Mouse (Mus musculus): ENCODE results near the gene Tead1. TPM values are rescaled to one million over a fixed set of nuclear protein-coding genes. Genes with fewer than 3 reads are reported as not detected.

Gene Tead1
- polyA plus RNA-seq, 1 experiment from 2014 or later: 7.4 TPM

- Histone ChIP-seq H3K4me3 (ENCODE audit: low read depth, low read length) (no peak overlapping the region), H3K36me3 (ENCODE audit: control insufficient read depth, insufficient read depth, low read length) (peaks cover 15% of the 10 kb centered on the region; the same call in 1 of the 2 replicates), H3K27ac (ENCODE audit: low read depth, low read length) (no peak overlapping the region), H3K9me3 (ENCODE audit: control insufficient read depth, low read length) (no peaks in the 10 kb centered on the region), H3K27me3 (replicated peaks; ENCODE audit: control insufficient read depth, insufficient read depth, low read length) (peaks cover 4% of the 10 kb centered on the region; the same call in 1 of the 2 replicates), H3K4me2 (no peak overlapping the region), H3K4me1 (replicated peaks; ENCODE audit: control insufficient read depth, insufficient read depth, low read length) (no peaks in the 10 kb centered on the region), H3K9ac (ENCODE audit: low read depth, low read length) (no peak overlapping the region)
- WGBS: 87% methylated on average over 5 of the region's 5 CpGs
- DNase-seq (ENCODE audit: low spot score) (no peak), ATAC-seq (replicated peaks; ENCODE audit: low FRiP score) (no peak)
Observed at GRCm38 (mm10) chr7:112862086-112862485, 183.0 kb downstream of the Tead1 start.

GRCm38 (mm10) chr7:112864188-112864587 is 185.1 kb downstream of the Tead1 start:
- Histone ChIP-seq H3K9me3 (ENCODE audit: control insufficient read depth, low read length) (no peaks in the 10 kb centered on the region), H3K27ac (ENCODE audit: low read depth, low read length) (no peak overlapping the region), H3K4me2 (no peak overlapping the region), H3K4me3 (ENCODE audit: low read depth, low read length) (no peak overlapping the region), H3K4me1 (replicated peaks; ENCODE audit: control insufficient read depth, insufficient read depth, low read length) (no peaks in the 10 kb centered on the region), H3K36me3 (ENCODE audit: control insufficient read depth, insufficient read depth, low read length) (peaks cover 14% of the 10 kb centered on the region; the same call in 1 of the 2 replicates), H3K9ac (ENCODE audit: low read depth, low read length) (no peak overlapping the region), H3K27me3 (replicated peaks; ENCODE audit: control insufficient read depth, insufficient read depth, low read length) (peaks cover 4% of the 10 kb centered on the region; the same call in 1 of the 2 replicates)
- no peak for ATAC-seq (replicated peaks; ENCODE audit: low FRiP score)
- no peak for DNase-seq (ENCODE audit: low spot score)
- WGBS: 87% methylated on average over 8 of the region's 8 CpGs

GRCm38 (mm10) chr7:112865739-112866138 is 186.6 kb downstream of the Tead1 start:
- H3K36me3 ChIP-seq (ENCODE audit: control insufficient read depth, insufficient read depth, low read length): peaks cover 14% of the 10 kb centered on the region; the same call in 1 of the 2 replicates
- no peaks in the 10 kb centered on the region for H3K9me3 ChIP-seq (ENCODE audit: control insufficient read depth, low read length)
- no peak overlapping the region for H3K4me3 ChIP-seq (ENCODE audit: low read depth, low read length)
- no peak overlapping the region for H3K27ac ChIP-seq (ENCODE audit: low read depth, low read length)
- no peak overlapping the region for H3K9ac ChIP-seq (ENCODE audit: low read depth, low read length)
- 14% methylated on average over 2 of the region's 2 CpGs for WGBS
- DNase-seq (ENCODE audit: low spot score): no peak
- no peak overlapping the region for H3K4me2 ChIP-seq
- no peaks in the 10 kb centered on the region for H3K4me1 ChIP-seq (replicated peaks; ENCODE audit: control insufficient read depth, insufficient read depth, low read length)
- H3K27me3 ChIP-seq (replicated peaks; ENCODE audit: control insufficient read depth, insufficient read depth, low read length): peaks cover 4% of the 10 kb centered on the region; the same call in 1 of the 2 replicates
- no peak for ATAC-seq (replicated peaks; ENCODE audit: low FRiP score)

- DNase-seq (ENCODE audit: low spot score) (no peak), ATAC-seq (replicated peaks; ENCODE audit: low FRiP score) (no peak)
- H3K4me1 ChIP-seq (replicated peaks; ENCODE audit: control insufficient read depth, insufficient read depth, low read length): no peaks in the 10 kb centered on the region
- 44% methylated on average over 7 of the region's 8 CpGs for WGBS
- H3K4me2 ChIP-seq: no peak overlapping the region
- H3K9ac ChIP-seq (ENCODE audit: low read depth, low read length): no peak overlapping the region
- H3K9me3 ChIP-seq (ENCODE audit: control insufficient read depth, low read length): no peaks in the 10 kb centered on the region
- no peak overlapping the region for H3K27ac ChIP-seq (ENCODE audit: low read depth, low read length)
- no peaks in the 10 kb centered on the region for H3K36me3 ChIP-seq (ENCODE audit: control insufficient read depth, insufficient read depth, low read length)
- H3K4me3 ChIP-seq (ENCODE audit: low read depth, low read length): no peak overlapping the region
- H3K27me3 ChIP-seq (replicated peaks; ENCODE audit: control insufficient read depth, insufficient read depth, low read length): no peaks in the 10 kb centered on the region
Observed at GRCm38 (mm10) chr7:112868551-112869465, 189.7 kb downstream of the Tead1 start.

- 82% methylated on average over 7 of the region's 7 CpGs for WGBS
- H3K27ac ChIP-seq (ENCODE audit: low read depth, low read length): no peak overlapping the region
Observed at GRCm38 (mm10) chr7:112871752-112872151, 192.6 kb downstream of the Tead1 start.

GRCm38 (mm10) chr7:112872435-112873196 is 193.5 kb downstream of the Tead1 start:
- Histone ChIP-seq H3K27ac (ENCODE audit: low read depth, low read length) (no peak overlapping the region), H3K27me3 (replicated peaks; ENCODE audit: control insufficient read depth, insufficient read depth, low read length) (no peaks in the 10 kb centered on the region), H3K9ac (ENCODE audit: low read depth, low read length) (no peak overlapping the region), H3K36me3 (ENCODE audit: control insufficient read depth, insufficient read depth, low read length) (peaks cover 5% of the 10 kb centered on the region; the same call in 1 of the 2 replicates), H3K4me2 (no peak overlapping the region), H3K4me1 (replicated peaks; ENCODE audit: control insufficient read depth, insufficient read depth, low read length) (no peaks in the 10 kb centered on the region), H3K4me3 (ENCODE audit: low read depth, low read length) (no peak overlapping the region), H3K9me3 (ENCODE audit: control insufficient read depth, low read length) (no peaks in the 10 kb centered on the region)
- no peak for ATAC-seq (replicated peaks; ENCODE audit: low FRiP score)
- WGBS: 86% methylated on average over 9 of the region's 9 CpGs
- DNase-seq (ENCODE audit: low spot score): no peak

More at GRCm38 (mm10) chr7:112871752-112872151, 192.6 kb downstream of the Tead1 start:
- no peak overlapping the region for H3K4me3 ChIP-seq (ENCODE audit: low read depth, low read length)
- ATAC-seq (replicated peaks; ENCODE audit: low FRiP score) (no peak), DNase-seq (ENCODE audit: low spot score) (no peak)
- no peaks in the 10 kb centered on the region for H3K27me3 ChIP-seq (replicated peaks; ENCODE audit: control insufficient read depth, insufficient read depth, low read length)
- no peaks in the 10 kb centered on the region for H3K9me3 ChIP-seq (ENCODE audit: control insufficient read depth, low read length)
- H3K4me1 ChIP-seq (replicated peaks; ENCODE audit: control insufficient read depth, insufficient read depth, low read length): no peaks in the 10 kb centered on the region
- no peak overlapping the region for H3K4me2 ChIP-seq
- H3K36me3 ChIP-seq (ENCODE audit: control insufficient read depth, insufficient read depth, low read length): peaks cover 5% of the 10 kb centered on the region; the same call in 1 of the 2 replicates
- no peak overlapping the region for H3K9ac ChIP-seq (ENCODE audit: low read depth, low read length)

GRCm38 (mm10) chr7:112876128-112876527 is 197.0 kb downstream of the Tead1 start:
- H3K4me3 ChIP-seq (ENCODE audit: low read depth, low read length): no peak overlapping the region
- no peak overlapping the region for H3K4me2 ChIP-seq
- no peaks in the 10 kb centered on the region for H3K9me3 ChIP-seq (ENCODE audit: control insufficient read depth, low read length)
- peaks cover 8% of the 10 kb centered on the region for H3K36me3 ChIP-seq (ENCODE audit: control insufficient read depth, insufficient read depth, low read length)
- WGBS: 90% methylated on average over 10 of the region's 10 CpGs
- DNase-seq (ENCODE audit: low spot score): no peak
- H3K9ac ChIP-seq (ENCODE audit: low read depth, low read length): no peak overlapping the region
- ATAC-seq (replicated peaks; ENCODE audit: low FRiP score): no peak
- no peak overlapping the region for H3K27ac ChIP-seq (ENCODE audit: low read depth, low read length)
- no peaks in the 10 kb centered on the region for H3K27me3 ChIP-seq (replicated peaks; ENCODE audit: control insufficient read depth, insufficient read depth, low read length)
- H3K4me1 ChIP-seq (replicated peaks; ENCODE audit: control insufficient read depth, insufficient read depth, low read length): no peaks in the 10 kb centered on the region

- no peak overlapping the region for H3K9ac ChIP-seq (ENCODE audit: low read depth, low read length)
Observed at GRCm38 (mm10) chr7:112883791-112884274, 204.7 kb downstream of the Tead1 start.

More at GRCm38 (mm10) chr7:112883791-112884274, 204.7 kb downstream of the Tead1 start:
- ATAC-seq (replicated peaks; ENCODE audit: low FRiP score) (no peak), DNase-seq (ENCODE audit: low spot score) (no peak)
- Histone ChIP-seq H3K9me3 (ENCODE audit: control insufficient read depth, low read length) (no peaks in the 10 kb centered on the region), H3K36me3 (ENCODE audit: control insufficient read depth, insufficient read depth, low read length) (no peaks in the 10 kb centered on the region), H3K4me1 (replicated peaks; ENCODE audit: control insufficient read depth, insufficient read depth, low read length) (no peaks in the 10 kb centered on the region), H3K27ac (ENCODE audit: low read depth, low read length) (no peak overlapping the region), H3K4me2 (no peak overlapping the region), H3K27me3 (replicated peaks; ENCODE audit: control insufficient read depth, insufficient read depth, low read length) (no peaks in the 10 kb centered on the region), H3K4me3 (ENCODE audit: low read depth, low read length) (no peak overlapping the region)
- 61% methylated on average over 8 of the region's 8 CpGs for WGBS

Measured in liver, embryonic 11.5 days (tissue).